Mouse (Mus musculus): ENCODE measurements around the gene Dgkq.
"Not testable (repeated sequence)": the region's sequence is repeated elsewhere in the genome, so short reads cannot be mapped to it uniquely, and the experiment has no call there.

Dgkq gene

DNA sequence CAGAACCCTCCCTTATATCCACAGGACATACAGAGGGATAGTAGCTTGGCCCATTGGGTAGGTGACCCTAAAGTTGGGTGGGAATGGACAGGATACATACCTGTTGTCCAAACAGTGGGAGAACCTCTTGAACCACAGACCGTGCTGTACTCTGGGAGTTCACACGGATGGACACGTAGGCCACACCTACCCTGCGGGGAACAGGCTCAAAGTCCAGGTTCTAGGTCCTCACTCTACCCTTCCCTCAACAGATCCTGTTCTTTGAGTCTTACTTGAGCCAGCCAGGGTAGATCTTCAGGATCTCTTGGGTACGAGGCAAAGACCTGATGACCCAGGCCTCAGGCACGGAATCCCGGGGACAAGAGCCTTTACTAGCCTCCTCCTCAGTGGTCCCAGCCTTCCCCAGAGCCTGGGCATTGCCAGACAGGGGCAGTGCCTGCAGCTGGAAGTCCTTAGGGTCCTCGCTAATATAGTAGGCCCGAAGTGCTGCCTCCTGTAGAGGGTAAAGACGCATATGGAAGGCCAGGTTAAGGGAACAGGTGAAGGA, 15.0 kb downstream of the Dgkq start:
- DNase-seq, result no peak

DNA sequence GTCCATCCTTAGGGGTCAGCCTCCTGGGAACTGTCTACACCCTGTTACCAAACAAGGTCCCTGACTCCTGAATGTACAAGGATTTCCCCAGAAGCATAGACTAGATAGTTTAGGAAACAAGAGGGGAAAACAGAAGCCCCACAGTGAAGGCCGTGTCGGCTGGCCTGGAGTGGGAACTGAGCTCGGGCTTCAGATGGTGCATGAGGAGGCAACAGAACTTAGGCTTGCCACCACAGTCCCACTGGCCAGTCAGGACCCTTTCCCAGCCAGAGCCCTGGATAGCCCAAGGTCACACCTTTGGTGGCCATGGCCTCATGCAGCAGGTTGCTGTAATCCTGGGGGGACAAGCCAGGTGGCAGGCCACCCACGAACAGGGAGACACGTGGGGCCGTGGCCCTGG, 16.1 kb downstream of the Dgkq start:
- no peak for DNase-seq

DNA sequence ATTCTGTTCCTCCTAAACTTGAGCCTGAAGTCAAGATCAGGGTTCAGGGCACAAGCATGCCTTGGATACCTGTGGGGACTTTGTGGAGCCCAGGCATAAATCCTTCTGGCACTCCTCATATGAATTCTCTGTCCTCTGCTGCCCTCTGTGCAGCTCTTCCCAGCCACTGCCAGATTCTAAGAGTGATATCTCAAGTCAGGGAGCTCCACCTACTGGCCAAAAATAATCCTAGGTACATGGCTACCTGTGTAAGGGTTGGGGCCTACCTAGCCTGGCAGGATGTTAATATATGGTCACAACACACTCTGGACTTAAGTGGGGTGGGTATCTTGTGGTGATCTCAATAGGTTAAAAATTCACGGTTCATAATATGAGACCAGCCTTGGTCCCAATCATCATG, 17.6 kb downstream of the Dgkq start:
- peak; percentile 61 to 77 for DNase-seq

DNA sequence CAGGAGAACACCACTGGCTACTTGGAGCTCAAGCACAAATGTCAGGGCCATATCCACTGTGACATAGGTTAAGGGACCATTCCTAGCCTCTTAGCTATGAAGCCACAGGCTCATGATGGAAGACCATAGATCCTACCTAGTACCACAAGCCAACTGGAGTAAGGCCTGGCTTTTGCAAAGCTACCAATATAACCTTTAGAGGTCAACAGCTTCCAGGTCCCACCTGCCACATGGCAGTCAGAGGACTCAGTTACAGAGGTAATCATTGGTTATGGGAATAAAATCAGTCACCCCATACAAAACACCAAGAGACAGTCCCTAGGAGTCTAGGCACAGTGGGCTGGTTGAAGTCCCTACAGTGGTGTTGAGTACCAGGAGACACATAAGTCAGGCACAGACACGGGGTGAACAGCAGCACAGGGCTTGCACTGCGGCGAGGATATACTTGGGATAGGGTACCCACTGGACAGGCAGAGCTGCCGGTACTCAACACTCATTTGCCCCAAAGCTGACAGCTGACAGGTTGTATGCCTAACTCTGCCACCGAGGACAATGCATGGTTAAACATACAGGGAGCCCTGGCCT, 18.2 kb downstream of the Dgkq start:
- no peak for DNase-seq

DNA sequence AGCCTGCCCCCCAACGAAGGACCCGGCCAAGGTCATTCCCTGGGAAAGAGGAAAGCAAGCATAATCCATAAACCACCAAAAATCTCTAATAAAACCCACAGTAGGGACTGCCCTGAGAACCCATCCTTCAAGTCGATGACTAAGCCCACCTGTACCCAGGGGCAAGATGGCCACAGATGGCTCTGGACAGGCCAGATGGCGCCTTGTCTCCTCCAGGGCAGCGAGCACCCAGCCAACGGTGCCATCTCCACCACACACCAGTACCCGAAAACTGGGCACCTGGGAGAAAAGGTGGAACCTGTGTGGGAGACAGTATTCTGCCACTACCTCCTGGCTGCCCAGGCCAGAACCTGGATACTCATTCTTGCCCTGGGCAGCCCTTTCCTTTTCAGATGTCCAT, 19.1 kb downstream of the Dgkq start:
- no peak for DNase-seq

DNA sequence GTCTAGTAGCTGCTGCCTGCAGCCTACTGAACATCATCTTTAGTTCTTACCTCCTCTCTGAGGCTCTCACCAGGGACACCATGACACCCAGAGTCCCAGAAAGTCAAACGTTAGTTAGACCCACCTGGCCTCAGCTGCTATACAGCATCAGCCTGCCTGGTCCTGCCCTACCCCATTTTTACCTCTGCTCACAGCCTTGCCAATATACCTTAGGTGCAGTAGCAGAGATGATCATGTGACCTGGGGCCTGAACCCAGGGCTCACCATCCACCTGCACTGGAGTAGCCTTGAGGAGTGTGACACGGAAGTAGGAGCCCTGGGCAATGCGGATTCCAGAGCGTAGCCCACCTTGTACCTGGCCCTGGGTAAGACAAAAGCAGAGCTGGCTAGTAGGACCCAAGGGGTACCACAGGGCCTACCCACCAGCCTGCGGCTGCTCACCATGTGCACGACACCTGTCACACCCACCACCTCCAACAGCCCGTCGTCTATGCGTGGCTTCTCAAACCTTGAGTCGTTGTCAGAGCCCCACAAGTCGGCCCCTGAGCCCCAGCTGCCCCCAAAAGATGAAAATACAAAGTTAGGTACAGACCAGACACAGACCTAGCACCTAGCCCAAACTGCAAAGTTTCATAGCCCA, 20.4 kb downstream of the Dgkq start:
- no peak for DNase-seq

DNA sequence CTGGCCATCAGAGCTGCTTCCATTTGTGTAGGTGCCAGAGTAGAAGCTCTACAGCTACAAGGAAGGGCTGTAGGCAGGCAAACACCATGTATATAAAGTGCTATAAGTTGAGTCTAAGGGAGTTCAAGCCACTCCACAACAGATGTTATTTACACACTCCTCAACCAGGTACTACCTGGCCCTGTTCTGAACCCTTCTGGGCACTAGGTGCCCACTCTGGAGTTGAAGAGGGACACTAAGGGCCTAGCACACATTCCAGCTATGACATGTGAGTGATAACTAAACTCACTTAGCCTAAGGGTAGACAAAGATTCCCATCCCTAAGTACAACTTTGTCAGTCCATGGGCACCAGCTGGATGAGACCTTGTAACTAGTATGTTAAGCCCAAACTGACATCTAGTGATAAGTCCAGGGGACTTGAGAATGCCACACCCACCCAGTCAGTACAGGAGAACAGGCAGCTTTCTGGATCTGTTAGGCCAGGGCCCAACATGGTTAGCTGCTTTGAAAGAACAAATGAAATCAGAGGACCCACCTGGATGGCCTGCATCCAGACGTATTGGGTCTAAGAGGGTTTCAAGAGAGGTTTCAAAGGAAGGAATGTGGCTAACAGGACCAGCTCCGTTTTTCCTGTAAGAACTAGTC, 21.5 kb downstream of the Dgkq start:
- DNase-seq, result peak in 1 of 2 experiments; percentile 25

DNA sequence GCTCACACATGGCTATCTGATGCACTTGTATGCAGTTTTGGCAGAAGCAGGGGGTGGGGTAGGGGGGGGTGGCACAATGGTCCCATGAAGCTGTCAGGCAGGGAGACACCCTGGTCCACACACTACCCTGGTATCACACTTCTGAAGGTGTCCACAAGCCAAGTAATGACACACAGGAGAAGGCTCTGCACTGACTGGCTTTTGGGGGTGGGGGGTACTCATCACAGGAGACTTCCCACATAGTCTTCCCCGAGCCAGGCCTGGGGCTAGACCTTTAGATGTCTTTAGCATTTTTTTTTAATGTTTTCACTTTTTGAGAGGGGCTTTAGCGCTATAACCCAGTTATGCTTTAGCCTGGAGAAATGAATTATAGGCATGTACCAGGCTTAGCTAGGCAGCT, 22.2 kb downstream of the Dgkq start:
- DNase-seq, result no peak

DNA sequence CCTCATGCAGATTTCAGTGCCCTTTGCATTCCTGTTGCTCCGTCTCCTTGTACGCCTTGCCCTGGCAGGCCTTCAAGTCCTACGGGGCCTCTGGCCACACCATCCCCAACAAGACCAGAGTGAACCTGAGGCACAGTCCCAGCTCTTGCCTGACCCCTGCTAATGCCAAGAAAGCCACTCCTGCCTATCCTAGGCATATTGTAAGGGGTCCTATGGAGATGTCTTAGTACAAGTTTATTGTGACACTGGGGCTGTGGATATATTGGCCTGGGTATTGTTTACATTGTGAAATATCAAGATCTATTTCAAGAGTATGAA, 23.2 kb downstream of the Dgkq start:
- DNase-seq, result peak in 1 of 2 experiments; percentile 40

DNA sequence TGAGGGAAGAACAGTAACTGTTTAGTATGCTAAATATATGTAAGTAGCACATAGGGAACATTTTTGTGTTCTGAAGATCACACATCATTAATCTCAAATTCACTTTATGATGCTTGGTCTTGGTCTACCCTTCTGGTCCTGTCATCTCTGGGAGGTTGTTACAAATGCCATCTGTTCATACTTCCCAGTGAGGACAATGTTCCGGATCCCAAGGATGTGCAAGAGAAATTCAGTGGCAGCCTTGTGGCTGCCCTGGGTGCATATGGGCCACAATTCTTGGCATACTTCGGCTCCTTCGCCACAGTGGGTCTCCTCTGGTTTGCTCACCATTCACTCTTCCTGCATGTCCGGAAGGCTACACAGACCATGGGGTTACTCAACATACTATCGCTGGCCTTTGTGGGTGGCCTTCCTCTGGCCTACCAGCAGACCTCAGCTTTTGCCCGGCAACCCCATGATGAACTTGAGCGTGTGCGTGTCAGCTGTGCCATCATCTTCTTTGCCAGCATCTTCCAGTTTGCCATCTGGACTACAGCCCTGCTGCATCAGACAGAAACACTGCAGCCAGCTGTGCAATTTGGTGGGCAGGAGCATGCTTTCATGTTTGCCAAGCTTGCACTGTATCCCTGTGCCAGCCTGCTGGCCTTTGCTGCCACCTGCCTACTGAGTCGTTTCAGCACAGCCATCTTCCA, 23.7 kb downstream of the Dgkq start:
- no peak for DNase-seq

DNA sequence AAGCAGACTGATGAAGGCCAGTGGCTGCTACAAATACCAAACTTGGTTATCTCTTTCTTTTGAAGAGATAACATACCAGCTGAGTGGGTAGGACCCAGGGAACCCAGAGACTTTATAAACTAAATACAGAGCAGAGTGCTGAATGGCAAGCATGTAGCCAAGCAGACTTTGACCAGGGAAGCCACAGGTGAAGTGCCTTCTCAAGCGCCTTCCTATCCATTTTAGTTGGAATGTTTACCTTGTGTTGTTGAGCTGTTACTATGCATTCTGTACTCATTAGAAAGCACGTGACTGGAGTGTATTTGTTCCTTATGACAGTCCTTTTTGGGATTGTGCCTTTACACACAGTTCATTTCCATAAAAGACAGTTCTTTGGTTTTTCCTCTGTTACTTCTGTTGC, 25.8 kb downstream of the Dgkq start:
- no peak for DNase-seq

DNA sequence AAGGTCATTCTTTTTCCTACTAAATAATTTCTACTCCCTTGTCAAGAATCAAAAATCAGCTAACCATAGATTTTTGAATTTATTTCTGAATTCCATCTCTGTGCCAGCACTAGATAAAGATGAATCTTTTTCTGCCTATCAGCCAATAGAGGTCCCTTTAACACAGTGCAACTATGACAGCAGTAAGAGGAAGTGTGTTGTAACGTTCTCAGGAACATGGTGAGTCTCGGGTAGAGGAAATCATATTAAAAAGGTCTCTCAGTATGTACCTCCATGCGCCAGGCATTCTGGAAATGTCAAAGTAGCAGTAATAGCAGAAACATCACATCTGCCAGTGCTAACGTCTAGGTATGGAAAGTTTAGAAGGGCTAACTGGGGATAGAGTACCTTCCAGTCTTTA, 33.3 kb downstream of the Dgkq start:
- DNase-seq, result no peak

DNA sequence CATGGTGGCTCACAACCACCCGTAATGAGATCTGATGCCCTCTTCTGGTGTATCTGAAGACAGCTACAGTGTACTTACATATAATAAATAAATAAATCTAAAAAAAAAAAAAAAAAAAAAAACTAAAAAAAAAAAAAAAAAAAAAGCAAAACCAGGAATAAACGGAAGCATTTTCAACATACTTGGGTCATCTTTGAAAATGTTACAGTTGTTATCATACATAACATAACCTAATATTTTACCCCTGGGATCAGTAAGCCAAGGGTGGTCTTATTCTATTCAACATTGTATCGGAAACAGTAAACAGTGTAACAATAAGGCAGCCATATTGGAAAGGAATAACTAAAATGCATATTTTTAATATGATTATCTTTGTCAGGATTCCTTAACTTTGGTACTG, 35.4 kb downstream of the Dgkq start:
- DNase-seq, result not testable (repeated sequence)

DNA sequence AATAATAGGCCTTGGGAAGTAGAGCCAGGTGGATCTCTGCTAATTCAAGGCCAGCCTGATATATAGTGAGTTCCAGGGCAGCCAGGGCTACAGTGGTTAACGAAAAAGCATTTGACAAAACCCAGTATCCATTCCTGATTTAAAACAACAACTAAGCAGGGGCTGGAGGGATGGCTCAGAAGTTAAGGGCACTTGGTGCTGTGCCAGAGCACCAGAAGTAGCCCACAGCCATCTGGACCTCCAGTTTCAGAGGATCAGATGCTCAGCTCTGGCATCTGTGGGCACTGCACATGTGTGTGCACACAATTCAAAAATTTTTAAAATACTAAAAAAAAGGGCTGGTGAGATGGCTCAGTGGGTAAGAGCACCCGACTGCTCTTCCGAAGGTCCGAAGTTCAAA, 35.8 kb downstream of the Dgkq start:
- no peak for DNase-seq

DNA sequence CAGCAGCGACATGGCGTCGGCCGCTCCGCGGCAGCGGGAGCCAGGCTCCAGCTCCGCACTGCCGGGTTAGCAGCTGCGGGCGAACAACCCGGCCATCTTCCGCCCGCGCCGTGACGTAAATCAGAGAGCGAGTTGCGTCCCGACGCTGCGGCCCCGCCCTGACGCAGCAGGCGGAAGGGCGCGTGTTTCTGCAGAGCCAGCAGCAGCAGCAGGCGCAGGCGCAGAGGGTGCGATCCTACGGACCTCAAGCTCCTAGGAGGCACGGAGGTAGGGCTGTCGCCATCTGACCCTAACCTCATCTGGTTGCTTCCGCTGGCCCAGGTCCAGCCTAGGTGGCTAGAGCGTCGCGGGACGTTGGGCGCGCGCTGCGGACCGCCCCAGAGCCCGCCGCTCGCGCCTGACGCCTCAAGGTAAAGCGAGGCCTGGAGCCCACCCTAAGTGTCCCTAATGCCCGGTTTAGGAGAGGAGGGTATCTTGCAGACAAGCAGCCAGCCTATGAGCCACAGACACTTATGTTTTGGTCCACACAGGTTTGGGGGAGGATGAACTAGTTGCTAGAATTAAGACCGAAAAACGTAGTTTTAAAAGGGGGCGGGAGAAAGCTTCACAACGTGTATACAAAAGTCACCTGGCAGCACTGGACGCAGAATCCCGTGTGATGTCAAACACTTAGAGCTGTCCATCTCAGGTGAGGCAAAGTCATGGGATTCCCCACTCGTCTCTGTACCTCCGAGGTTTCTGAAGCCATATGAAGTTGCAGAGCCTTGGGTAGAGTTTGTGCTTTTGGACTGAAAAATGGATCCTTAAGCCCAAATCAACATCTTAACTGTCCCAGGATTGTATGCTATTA, 39.6 kb downstream of the Dgkq start, which contains the start of the genes Gak and Tmem175:
Gene Gak, minus strand, starts transcription at position 122 of the 850 bp plus-strand sequence.
Gene Tmem175, plus strand, starts transcription at position 137 of the 850 bp plus-strand sequence.
- DNase-seq, result peak; percentile 93 to 94

DNA sequence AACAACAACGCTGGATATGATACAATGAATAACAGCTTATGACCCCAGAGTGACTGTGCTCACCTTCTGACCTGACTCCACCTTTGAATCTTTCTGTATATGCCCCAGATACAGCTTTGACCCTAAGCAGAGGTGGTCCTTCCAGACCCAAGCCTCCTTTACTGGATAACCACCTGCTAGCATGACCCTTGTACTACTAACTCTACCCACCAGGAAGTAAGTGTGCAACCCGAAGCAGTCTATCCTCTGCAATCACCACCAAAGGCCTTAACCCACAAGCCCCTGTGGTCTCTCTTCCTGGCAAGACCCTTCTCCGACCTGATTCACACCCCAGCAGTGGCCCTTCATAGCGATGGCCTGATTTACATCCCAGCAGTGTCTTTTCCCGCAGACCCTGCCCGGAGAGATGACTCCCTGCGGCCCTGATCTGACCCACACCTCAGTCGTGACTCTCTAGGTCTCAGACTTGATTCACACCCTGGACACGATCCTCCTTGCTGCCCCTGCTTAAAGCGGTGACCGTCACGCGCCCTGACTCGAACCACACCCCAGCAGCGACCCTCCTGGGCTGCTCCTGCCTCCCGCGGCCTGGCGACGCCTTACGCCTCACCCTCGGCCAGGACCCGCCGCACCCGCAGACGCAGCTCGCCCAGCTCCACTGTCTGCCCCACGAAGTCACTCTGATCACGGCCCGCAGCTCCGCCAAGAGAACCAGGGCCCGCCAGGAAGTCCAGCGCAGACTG, 40.4 kb downstream of the Dgkq start:
- DNase-seq, result no peak

DNA sequence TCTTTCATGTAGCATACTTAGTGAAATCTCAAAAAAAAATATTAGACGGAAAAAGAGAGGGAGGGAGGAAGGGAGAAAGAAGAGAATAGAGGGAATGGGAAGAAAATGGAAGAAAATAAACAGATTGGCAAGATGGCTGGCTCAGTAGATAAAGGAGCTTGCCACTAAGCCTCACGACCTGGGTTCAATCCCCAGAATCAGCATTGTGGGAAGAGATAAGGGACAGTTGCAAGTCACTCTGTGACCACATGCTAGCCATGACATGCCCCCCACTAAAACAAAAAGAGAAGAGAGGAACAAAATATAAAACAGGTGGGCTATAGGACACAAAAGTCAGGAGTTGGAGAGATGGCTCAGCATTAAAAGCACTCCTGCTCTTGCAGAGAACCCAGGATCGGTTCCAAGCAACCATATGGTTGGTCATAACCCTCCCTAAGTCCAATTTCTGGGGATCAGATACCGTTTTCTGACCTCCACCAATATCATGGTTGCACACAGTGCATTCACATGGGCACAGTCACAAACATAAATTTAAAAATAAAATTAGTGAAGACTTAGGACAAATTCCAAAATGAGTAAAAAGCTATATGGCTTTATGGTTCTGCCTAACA, 43.3 kb downstream of the Dgkq start:
- DNase-seq, result no peak

DNA sequence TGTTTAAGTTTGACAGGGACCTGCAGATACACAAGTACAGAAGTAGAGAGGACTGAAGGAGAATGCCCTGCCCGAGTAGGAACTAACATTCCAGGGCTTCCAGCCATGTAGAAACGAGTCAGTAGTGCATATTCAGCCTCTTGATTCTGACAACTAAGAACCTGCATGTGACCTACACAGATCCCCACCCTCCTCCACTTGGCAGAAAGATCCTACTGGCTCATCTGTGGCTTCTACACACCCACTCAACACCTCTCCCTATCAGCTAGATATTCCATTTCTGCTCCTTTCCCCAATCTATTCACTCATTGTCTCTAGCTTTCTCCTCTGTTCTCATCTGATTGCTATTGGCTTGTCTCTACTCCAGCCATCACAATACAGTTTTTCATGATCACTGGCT, 47.6 kb downstream of the Dgkq start:
- DNase-seq, result peak in 1 of 2 experiments; percentile 10

DNA sequence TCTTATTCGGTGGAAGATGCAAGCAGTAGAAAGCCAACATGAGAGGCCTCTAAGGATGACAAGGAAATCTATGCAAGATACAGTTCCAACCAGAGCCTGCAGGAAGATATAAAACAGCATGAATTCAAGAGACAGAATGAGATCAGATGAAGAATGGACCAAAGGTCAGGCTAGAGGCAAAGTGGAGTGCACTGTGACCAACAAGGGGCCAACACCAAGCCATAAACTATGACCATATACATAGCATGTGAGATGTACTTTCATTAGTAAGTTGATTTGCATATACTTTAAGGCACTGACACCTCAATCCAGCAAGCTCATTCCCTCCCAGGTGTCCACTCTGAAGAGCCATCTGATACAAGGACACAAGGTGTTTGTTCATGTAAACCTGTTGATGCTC, 59.0 kb downstream of the Dgkq start:
- DNase-seq, result no peak

DNA sequence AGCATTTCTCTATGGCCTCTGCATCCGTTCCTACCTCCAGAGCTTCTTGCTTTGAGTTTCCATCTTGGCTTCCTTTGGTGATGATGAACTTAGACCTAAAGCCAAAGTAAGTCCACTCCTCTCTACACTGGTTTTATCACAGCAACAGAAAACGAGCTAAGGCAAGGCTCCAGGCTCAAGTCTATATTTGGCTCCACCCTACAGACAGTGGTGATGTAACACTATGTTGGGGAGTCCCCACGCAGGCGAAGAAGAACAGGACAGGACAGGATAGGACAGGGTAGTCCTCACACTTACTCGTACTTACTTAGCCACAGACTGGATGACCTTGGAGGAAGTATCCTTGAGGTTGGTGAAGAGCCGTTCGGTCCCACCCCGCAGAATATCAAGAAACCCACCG, 66.9 kb downstream of the Dgkq start:
- DNase-seq, result no peak

DNA sequence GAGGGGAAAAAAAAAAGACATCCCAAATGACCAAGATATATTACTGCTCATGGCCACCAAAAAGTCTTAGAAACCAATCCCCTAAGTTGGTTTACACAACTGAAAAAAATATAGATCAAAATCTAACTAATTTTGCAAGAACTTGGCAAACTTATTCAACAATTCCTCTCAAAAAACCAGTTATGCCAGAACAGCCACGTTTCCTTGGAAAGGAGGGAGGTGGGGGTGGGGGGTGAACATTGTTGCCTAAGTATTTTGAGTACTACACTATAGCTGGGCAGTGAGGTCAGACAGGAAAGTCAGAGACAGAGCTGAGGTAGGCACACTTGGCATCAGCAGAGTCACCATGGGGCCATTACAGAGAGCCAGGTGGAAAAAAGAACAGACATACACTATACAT, 69.5 kb downstream of the Dgkq start:
- DNase-seq, result peak; percentile 10 to 37
